Mouse (Mus musculus) small intestine, adult 2 months (tissue): ENCODE data around the gene Mgrn1.

ENCODE experiments used
- CTCF ChIP-seq: fragments of 200-500 bp; IDR thresholded peaks from 2 replicates; pipeline ENCODE4 v1.5.1; 2012; ENCODE audit warnings: low read depth, mild to moderate bottlenecking, control low read depth, inconsistent platforms, low read length, moderate library complexity, mixed read lengths; ENCODE audit not compliant: insufficient replicate concordance, insufficient read length; ENCODE audit errors: extremely low read depth
- POLR2A ChIP-seq: fragments of 200-500 bp; IDR thresholded peaks from 2 replicates; pipeline ENCODE4 v1.6.1; 2012; ENCODE audit warnings: low read depth, mild to moderate bottlenecking, control low read depth, inconsistent platforms, low read length, moderate library complexity

GRCm38 (mm10) chr16:4881400-4882351 is 4.4 kb upstream of the Mgrn1 start:
- TF ChIP-seq POLR2A = no peak
- no peak for TF ChIP-seq CTCF
